Mouse (Mus musculus) testis, postnatal 14 days (tissue): ENCODE data around the gene Ppp1r26.
"Not testable (repeated sequence)": the region's sequence is repeated elsewhere in the genome, so short reads cannot be mapped to it uniquely, and the experiment has no call there.

Experiments
- DNase-seq: peaks from one replicate; pipeline ENCODE4 v3.0.0; 2021; ENCODE audit warnings: low spot score

Gene Ppp1r26

GRCm38 (mm10) chr2:28446181-28446514 lies 452 bp upstream of the Ppp1r26 start:
- no peak for DNase-seq

GRCm38 (mm10) chr2:28447315-28447670 lies 693 bp downstream of the Ppp1r26 start:
- DNase-seq, result no peak

- DNase-seq, result no peak
Measured at GRCm38 (mm10) chr2:28451663-28452062, 5.1 kb downstream of the Ppp1r26 start.

GRCm38 (mm10) chr2:28453539-28453938 lies 6.9 kb downstream of the Ppp1r26 start:
- DNase-seq, result no peak

GRCm38 (mm10) chr2:28456616-28457015 lies 10.0 kb downstream of the Ppp1r26 start:
- no peak for DNase-seq

- peak; percentile 68 for DNase-seq
Measured at GRCm38 (mm10) chr2:28463919-28464318, 17.3 kb downstream of the Ppp1r26 start.

GRCm38 (mm10) chr2:28464919-28465318 lies 18.3 kb downstream of the Ppp1r26 start:
- DNase-seq, result no peak

- DNase-seq, result peak; percentile 76
Measured at GRCm38 (mm10) chr2:28465836-28466518, 19.4 kb downstream of the Ppp1r26 start, which contains the start of gene 1700007K13Rik. Gene 1700007K13Rik, minus strand, starts transcription at chr2:28466332.

GRCm38 (mm10) chr2:28467860-28468485 lies 21.4 kb downstream of the Ppp1r26 start, which contains the start of gene Mrps2:
Gene Mrps2, plus strand, starts transcription at chr2:28468066.
- DNase-seq, result peak; percentile 89

- no peak for DNase-seq
Measured at GRCm38 (mm10) chr2:28468486-28469225, 22.1 kb downstream of the Ppp1r26 start.

- no peak for DNase-seq
Measured at GRCm38 (mm10) chr2:28469461-28469860, 22.9 kb downstream of the Ppp1r26 start.

- DNase-seq, result no peak
Measured at GRCm38 (mm10) chr2:28470591-28470990, 24.0 kb downstream of the Ppp1r26 start.

- not testable (repeated sequence) for DNase-seq
Measured at GRCm38 (mm10) chr2:28472011-28472410, 25.4 kb downstream of the Ppp1r26 start.

GRCm38 (mm10) chr2:28477993-28478392 lies 31.4 kb downstream of the Ppp1r26 start:
- DNase-seq, result not testable (repeated sequence)

- peak; percentile 41 for DNase-seq
Measured at GRCm38 (mm10) chr2:28479208-28480204, 32.9 kb downstream of the Ppp1r26 start.

GRCm38 (mm10) chr2:28483861-28484260 lies 37.3 kb downstream of the Ppp1r26 start:
- no peak for DNase-seq

GRCm38 (mm10) chr2:28494521-28494920 lies 47.9 kb downstream of the Ppp1r26 start:
- no peak for DNase-seq

GRCm38 (mm10) chr2:28495207-28495756 lies 48.7 kb downstream of the Ppp1r26 start:
- DNase-seq, result no peak

GRCm38 (mm10) chr2:28495801-28496595 lies 49.4 kb downstream of the Ppp1r26 start:
- DNase-seq, result no peak

- no peak for DNase-seq
Measured at GRCm38 (mm10) chr2:28496671-28497070, 50.1 kb downstream of the Ppp1r26 start, which contains the start of gene Gbgt1. Gene Gbgt1, plus strand, starts transcription at chr2:28496891.

GRCm38 (mm10) chr2:28497561-28497960 lies 51.0 kb downstream of the Ppp1r26 start:
- DNase-seq, result no peak
